Mouse (Mus musculus) kidney, postnatal 25 days (tissue): Measurements from ENCODE around the gene Fermt3.

ENCODE experiments used
- DNase-seq, 2 experiments: peaks; one replicate each; pipeline ENCODE4 v3.0.0; 2021; ENCODE audit warnings: mixed read lengths in 2 of 2

Fermt3 gene

DNA sequence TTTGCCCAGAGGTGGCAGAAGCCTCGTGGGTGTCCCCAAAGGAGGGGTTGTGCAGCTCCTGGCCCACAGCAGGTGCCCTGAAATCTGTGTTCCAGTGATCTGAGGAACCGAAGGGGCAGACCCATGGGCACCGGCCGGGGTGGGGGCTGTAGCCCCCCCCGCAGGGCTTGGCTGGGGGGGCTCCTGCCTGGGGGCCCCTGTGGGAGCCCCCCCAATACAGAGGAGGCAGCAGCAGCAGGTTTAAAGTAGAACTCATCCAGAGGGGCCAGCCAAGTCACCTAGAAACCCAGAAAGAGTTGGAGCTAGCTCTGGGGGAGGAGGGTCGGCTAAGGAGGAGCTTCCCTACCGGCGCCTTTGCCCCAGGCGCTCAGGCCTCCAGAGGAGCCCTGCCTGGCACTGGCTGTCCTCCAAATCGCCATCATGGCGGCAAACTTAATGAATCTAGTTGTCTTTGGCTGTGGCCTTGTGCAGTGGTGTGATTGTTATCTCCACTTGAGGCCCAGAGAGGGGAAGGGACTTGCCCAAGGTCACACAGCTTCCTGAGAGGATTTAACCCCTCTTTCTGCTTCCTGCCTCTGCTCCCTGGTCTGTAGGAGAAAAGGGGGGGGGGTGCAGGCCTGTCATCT, 48.7 kb downstream of the Fermt3 start:
- DNase-seq: peak in 1 of 2 experiments; percentile 54

DNA sequence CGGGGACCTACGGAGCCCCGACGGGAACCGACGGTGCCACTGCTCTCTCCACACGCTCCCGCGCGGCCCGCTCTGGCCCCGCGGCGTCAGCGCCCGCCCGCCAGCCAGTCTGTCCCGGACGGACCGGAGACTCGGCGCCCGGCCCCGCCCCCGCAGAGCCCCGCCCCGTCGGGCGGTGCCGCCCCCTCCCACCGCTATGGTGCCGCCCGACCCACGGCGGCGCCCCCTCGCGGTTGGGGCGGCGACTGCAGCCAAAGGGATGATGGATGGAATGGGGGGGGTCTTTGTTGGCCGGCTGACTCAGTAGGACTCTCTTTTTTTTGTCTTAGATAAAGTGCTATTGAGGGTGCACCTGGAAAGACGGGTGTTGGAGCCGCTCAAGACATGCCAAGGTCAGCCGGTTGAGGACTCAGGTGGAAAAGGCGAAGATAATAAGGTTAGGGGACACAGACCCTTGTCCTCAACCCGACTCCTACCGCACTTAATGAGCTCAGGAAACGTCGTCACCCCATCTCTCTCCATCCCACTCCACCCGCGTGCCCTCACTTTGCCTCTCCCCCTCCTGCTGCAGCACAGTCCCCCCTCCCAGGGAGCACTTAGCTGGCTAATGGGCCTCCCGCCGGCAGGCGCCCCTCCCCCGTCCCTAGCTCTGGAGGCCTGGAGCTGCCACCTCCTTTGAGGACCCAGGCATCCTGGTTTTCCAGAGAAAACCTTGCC, 49.4 kb downstream of the Fermt3 start:
- peak; percentile 82 to 90 for DNase-seq

DNA sequence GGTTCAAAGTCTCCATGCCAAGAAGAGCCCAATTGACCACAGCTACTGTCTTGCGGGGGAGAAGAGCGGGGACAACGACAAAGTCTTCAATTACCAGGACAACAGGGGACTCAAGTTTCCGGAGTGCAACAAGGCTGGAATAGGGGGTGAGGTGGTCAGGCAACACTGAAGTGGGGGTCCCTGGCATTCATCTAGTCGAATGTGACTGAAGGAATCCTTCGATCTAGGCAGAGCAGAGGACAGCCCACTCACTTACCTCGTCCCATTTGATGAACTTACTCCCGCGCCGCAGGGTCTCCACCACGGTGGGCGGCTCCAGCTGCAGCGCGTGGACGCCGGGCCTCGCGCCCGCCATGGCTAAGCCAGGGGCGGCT, 50.0 kb downstream of the Fermt3 start:
- no peak for DNase-seq

DNA sequence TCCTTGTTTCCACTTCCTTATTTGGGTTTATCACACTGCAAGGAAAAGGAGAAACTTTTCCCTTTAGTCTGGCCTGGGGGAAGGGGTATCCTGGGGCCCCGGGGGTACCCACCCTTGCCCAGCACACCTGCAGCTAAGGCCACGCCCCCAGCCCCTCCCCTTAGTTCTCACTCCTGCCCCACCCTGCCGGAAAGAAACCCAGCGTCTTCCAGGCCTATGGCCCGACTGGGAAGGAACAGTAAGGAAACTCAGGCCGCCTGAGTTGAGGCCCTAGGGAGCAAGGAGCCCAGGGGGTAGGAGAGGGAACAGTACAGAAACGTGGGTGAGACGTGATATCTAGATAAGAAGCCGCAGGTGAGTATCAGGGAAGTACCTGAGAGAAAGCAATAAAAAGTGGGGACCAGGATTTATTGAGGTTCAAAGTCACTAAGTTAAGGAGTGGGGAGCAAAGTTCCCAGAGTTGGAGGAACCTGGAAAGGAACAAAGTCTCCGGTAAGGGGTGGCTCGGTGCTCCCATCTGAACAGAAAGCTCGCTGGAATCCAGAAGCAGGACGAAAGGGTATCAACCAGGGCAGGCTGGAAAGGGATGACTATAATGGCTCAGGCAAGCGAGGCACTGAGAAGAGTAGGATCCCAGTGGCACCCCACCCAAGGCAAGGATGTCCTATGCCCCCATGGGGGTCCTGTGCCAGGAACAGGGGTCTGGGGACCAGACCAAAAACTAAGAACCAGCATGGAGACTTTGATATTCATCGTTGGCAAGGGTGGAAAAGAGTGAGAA, 50.6 kb downstream of the Fermt3 start:
- peak; percentile 68 to 77 for DNase-seq

DNA sequence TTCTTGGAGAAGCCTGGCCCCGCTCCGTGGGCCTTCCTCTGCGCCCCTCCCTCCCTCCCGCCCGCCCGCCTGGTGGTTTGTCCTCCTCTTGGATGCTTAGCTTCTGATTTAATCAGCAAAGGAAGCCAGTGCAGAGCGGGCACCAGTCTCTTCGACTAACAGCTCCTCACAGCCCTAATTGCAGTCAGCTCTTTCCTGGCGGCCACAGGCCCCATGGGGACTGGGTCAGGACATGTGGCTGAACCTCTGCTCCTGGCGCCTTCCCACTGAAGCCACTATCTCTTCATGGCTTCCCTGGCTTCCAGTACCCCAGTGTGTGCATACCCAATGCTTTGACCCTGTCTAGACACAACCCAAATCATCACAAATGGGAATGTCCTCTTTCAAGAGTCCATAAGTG, 62.8 kb downstream of the Fermt3 start:
- DNase-seq: peak in 1 of 2 experiments; percentile 34

DNA sequence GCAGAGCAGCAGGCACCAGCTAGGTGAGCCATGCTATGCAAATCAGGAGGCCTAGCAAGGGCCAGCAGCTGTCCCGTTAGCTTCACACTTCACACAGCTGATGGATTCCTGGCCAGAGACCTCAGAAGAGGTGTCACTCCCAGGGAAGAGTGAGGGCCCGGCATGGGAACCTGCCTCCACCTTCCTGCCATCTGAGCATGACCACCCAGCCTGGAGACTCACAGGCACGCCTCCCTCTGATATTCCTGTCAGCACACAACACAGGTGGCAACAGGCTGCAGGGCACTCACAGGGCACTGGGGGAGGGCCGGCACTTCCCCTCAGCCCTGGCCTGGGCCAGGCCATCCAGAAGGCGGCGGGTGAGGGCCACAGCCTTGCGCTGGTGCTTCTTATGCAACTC, 63.8 kb downstream of the Fermt3 start:
- no peak for DNase-seq

DNA sequence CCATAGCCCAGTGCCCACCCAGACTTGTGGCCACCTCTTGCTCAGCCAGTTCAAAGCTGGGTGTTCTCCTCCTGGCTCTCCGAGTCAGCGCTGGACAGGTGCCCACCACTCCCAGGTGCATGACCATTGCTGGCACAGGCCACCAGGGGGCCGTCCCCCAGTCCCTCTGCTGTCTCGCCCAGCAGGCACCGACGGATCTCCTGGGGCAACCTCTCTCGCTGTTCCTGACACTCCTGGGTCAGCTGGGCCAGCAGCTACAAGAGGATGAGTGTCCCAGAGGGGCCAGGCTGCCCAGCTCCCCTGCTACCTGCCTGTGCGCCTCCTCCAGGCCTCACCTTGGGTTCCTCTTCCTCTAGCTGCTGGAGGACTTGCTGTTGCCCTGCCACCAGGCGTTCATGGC, 65.2 kb downstream of the Fermt3 start:
- peak; percentile 76 to 84 for DNase-seq

DNA sequence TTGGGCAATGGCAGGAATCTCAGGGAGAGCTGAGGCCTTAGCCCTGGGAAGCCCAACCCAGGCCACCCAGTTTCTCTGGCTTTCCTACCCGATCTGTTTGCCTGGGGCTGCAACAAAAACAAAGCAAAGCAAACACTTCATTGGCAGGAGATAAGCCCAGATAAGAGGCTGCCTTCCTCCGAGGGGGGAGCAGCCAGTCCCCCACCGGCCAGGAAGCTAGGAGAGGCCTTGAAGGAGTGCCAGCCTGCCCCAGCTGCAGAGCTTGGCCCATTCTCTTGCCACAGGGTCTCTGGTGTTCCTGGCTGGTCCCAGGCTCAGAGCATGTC, 66.6 kb downstream of the Fermt3 start:
- peak; percentile 62 to 86 for DNase-seq

DNA sequence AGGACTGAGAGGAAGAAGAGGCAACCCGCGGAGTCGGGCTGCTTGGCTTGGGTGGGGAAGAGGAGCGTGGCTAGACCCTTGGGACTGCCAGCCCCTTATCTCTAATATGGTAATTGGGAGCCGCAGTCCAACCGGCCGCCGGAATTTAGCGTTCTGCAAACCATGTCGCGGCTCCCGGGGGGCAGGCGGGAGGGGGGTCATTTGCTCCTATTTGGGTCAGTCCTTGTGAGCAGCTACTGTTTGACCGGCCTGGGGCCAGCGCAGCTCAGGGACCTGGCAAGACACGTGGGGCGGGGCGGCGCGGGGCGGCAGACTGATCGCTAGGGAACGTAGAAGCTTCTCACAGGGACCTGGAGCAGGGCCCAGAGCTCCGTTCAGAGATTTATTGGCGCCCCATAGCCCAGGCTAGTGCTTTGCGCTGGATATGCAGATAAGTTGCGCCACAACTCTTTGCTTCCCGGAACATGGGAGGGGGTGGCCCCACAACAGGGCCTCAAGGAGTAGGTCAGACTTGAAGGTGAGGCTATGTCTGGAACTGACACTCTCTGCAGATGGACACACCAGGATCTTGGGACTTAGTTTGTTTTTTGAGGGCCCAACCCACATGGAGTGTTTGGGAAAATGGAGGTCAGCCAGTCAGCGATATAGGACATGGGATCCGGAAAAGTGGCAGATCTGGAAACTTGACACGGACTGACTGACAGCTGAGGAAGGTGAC, 67.1 kb downstream of the Fermt3 start:
- peak; percentile 87 to 95 for DNase-seq

DNA sequence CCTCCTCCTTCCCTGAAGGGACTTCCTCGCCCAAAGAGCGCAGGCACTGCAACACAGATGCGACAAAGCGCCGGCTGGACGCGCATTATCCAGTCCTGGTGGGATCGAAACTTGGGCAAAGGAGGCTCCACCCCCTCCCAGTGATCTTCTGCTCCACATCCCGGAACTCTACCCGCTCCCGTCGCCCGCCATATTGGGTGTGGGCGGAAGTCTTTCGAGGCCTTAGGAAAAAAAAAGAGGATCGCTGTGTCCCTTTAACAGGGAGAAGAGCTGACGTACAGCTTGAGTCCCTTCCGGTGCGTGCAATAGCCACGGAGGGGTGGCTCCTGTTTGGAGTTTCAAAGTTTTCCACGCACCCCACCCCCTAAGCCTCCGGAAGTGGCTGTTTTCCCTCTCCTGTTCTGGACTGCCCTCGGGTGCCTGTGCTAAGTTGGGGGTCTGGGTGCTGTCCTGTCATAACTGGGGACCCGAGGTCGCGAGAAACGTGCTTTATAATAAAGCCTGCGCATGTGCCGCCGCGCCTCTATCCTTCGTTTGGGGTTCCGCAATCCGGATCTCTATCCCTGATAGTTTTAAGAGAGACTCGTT, 67.8 kb downstream of the Fermt3 start:
- DNase-seq: peak; percentile 95 to 98

DNA sequence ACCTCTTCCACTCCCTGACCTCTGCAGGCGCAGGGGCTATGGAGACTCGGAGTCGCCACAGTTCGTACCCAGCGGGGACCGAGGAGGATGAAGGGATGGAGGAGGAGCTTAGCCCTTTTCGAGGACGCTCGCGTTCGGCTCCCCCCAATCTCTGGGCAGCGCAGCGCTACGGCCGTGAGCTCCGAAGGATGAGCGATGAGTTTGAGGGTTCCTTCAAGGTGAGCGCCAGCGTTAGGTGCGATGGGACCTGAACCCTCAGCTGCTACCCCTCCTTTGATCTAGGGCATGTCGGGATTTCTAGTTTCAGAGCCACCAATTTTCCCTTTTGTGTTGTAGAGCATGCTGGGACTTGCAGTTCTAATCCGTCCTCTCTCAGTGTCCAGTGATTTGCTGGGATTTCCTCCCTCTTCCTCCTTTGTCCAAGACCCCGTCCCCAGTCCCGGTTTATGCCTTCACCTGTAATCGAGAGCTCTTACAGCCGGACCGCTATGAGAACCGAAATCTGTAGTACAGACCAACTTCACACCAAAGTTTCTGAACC, 68.6 kb downstream of the Fermt3 start:
- peak; percentile 49 to 68 for DNase-seq

DNA sequence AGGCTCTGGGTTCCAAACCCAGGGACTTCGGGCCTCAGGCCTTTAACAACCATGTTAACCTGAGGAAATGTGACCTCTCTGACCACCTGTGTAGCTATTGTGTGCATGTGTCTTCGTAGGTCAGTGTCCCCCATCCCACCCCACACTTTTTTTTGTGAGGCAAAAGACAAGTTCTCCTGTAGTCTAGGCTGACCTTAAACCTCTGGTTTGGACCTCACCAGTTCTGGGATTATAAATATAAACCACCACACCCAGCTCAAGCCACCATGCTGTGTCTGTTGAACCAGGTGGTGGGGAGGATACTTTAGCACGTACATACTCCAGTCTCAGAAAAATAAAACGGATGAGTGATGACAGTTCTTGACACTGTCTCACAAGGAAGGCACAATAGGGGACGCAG, 69.3 kb downstream of the Fermt3 start:
- DNase-seq: no peak

DNA sequence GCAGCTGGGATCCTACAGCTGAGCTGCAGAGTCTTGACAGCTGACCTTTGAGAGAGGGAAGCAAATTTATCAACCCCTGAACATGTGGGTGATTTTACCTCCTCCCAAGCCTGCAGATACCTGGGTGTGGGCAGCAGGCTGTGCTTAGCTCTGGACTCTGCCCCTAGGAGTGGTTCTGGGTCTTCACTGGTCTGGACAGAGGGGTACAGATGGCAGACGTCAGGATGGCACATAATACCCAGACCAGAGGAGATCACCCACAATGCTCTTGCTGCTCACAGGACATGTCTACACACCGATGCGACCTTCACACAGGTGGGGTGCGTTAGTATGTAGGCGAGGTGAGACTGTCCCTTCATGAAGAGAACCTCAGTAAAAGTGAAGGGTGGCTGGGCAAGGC, 69.7 kb downstream of the Fermt3 start:
- DNase-seq: peak in 1 of 2 experiments; percentile 38
